Mouse (Mus musculus) ES-E14 (cell line): ENCODE data around the gene Olfr1020. TPM values are rescaled to one million over a fixed set of nuclear protein-coding genes. Genes with fewer than 3 reads are reported as not detected.

Experiments
- DNase-seq: peaks from one replicate; pipeline ENCODE4 v3.0.0-alpha.2; 2013; ENCODE audit warnings: low read depth, low spot score
- H3K27ac ChIP-seq: 2 replicates; pipeline ENCODE4 v1.5.1; 2012; ENCODE audit warnings: low read depth, mild to moderate bottlenecking, low read length, moderate library complexity, mixed read lengths; ENCODE audit not compliant: poor library complexity, insufficient read depth, severe bottlenecking
- H3K36me3 ChIP-seq: 2 replicates; pipeline ENCODE4 v1.6.1; 2012; ENCODE audit warnings: mild to moderate bottlenecking, low read length, moderate library complexity, mixed read lengths; ENCODE audit not compliant: control insufficient read depth, poor library complexity, insufficient read depth, severe bottlenecking
- H3K4me1 ChIP-seq, 2 experiments: fragments of 150-350 bp in 1 of 2; sonication (generic) in 1 of 2; 2 replicates each; pipeline ENCODE4 v1.6.1; 2012; ENCODE audit warnings: low read length in 2 of 2, mild to moderate bottlenecking in 1 of 2, mixed read lengths in 1 of 2; ENCODE audit not compliant: control insufficient read depth in 2 of 2, insufficient read depth in 2 of 2, poor library complexity in 1 of 2
- H3K4me3 ChIP-seq, 2 experiments: fragments of 150-350 bp in 1 of 2; sonication (generic) in 1 of 2; 2 replicates each; pipeline ENCODE4 v1.5.1; 2012; ENCODE audit warnings: low read length in 2 of 2, low read depth in 1 of 2, mild to moderate bottlenecking in 1 of 2, mixed read lengths in 1 of 2; ENCODE audit not compliant: insufficient read depth in 1 of 2, poor library complexity in 1 of 2, severe bottlenecking in 1 of 2
- H3K9ac ChIP-seq: 2 replicates; pipeline ENCODE4 v1.6.1; 2012; ENCODE audit warnings: low read depth, mild to moderate bottlenecking, low read length, mixed read lengths; ENCODE audit not compliant: poor library complexity, insufficient read depth, severe bottlenecking
- H3K9me3 ChIP-seq: fragments of 150-350 bp; sonication (generic); 2 replicates; pipeline ENCODE4 v1.6.1; 2012; ENCODE audit warnings: low read depth, mild to moderate bottlenecking, low read length; ENCODE audit not compliant: control insufficient read depth, insufficient read depth
- CHD2 ChIP-seq: IDR thresholded peaks from 2 replicates; pipeline ENCODE4 v1.6.1; 2014; ENCODE audit warnings: mild to moderate bottlenecking, low read depth, low read length, inconsistent platforms
- HCFC1 ChIP-seq: IDR thresholded peaks from 2 replicates; pipeline ENCODE4 v1.6.1; 2012; ENCODE audit warnings: low read length, inconsistent platforms, borderline replicate concordance; ENCODE audit not compliant: insufficient read depth
- MAFK ChIP-seq: IDR thresholded peaks from 2 replicates; pipeline ENCODE4 v1.6.1; 2014; ENCODE audit warnings: mild to moderate bottlenecking, low read depth, low read length, inconsistent platforms; ENCODE audit not compliant: insufficient read depth
- ZC3H11A ChIP-seq: IDR thresholded peaks from 2 replicates; pipeline ENCODE4 v1.6.1; 2012; ENCODE audit warnings: low read depth, mild to moderate bottlenecking, inconsistent platforms, low read length, borderline replicate concordance
- ZNF384 ChIP-seq: IDR thresholded peaks from 2 replicates; pipeline ENCODE4 v1.6.1; 2012; ENCODE audit warnings: low read depth, low read length, inconsistent platforms
- in situ Hi-C, 2 experiments: fragments of 600-800 bp; cut with MboI; formaldehyde crosslinking; loops; one replicate each; pipeline ENCODE4 v1.15.1; 2025; ENCODE audit warnings: low sequenced_read_pairs in 2 of 2, inconsistent platforms in 1 of 2; ENCODE audit not compliant: unreplicated experiment in 2 of 2
- total RNA-seq: library from RNA; depleted of rRNA; stranded (reverse); fragments of 300-350 nt; gene quantifications from 2 replicates; pipeline ENCODE4 v1.2.3, GENCODE M21; 2012; rRNA removed

Gene Olfr1020
- total RNA-seq, 1 experiment, result not detected

- Histone ChIP-seq H3K4me1 (no peaks in the 10 kb centered on the region), H3K9me3 (no peaks in the 10 kb centered on the region), H3K9ac (no peak within 1 kb of the TSS), H3K36me3 (no peaks in the 10 kb centered on the region), H3K4me3 (no peak within 1 kb of the TSS), H3K27ac (no peak within 1 kb of the TSS)
- TF ChIP-seq CHD2, result no peak
- TF ChIP-seq MAFK, result no peak
- TF ChIP-seq ZC3H11A, result no peak
- TF ChIP-seq ZNF384, result no peak
- no peak for TF ChIP-seq HCFC1
- in situ Hi-C loops, result no loop called here
- no peak for DNase-seq
Measured at GRCm38 (mm10) chr2:85868294-85868693, 21.5 kb downstream of the Olfr1020 start, which contains the start of gene Olfr1022. Gene Olfr1022 (plus strand): TSS chr2:85868594.

- Histone ChIP-seq H3K4me3 (no peak within 1 kb of the TSS), H3K36me3 (no peaks in the 10 kb centered on the region), H3K9ac (no peak within 1 kb of the TSS), H3K4me1 (no peaks in the 10 kb centered on the region), H3K27ac (no peak within 1 kb of the TSS), H3K9me3 (no peaks in the 10 kb centered on the region)
- no peak for DNase-seq
- TF ChIP-seq ZC3H11A, result no peak
- no peak for TF ChIP-seq CHD2
- TF ChIP-seq ZNF384, result no peak
- TF ChIP-seq MAFK, result no peak
- no peak for TF ChIP-seq HCFC1
- in situ Hi-C loops, result no loop called here
Measured at GRCm38 (mm10) chr2:85885340-85885739, 38.5 kb downstream of the Olfr1020 start, which contains the start of gene Olfr1023. Gene Olfr1023 (plus strand): TSS chr2:85885640.

Other genes with a start within 250 kb of the Olfr1020 start
- gene Olfr1000, start 235.1 kb upstream of the Olfr1020 start, total RNA-seq, result not detected in 2 replicates
- gene Olfr1002, start 196.3 kb upstream of the Olfr1020 start, total RNA-seq, result not detected in 2 replicates
- not detected in 2 replicates for gene Olfr154, start 182.6 kb upstream of the Olfr1020 start, total RNA-seq
- not detected in 2 replicates for gene Olfr1006, start 168.3 kb upstream of the Olfr1020 start, total RNA-seq
- not detected in 2 replicates for gene Olfr1008, start 157.6 kb upstream of the Olfr1020 start, total RNA-seq
- gene Olfr1009, start 131.6 kb upstream of the Olfr1020 start, total RNA-seq, result not detected in 2 replicates
- gene Olfr1012, start 84.3 kb upstream of the Olfr1020 start, total RNA-seq, result not detected in 2 replicates
- not detected in 2 replicates for gene Olfr1013, start 79.9 kb upstream of the Olfr1020 start, total RNA-seq
- not detected in 2 replicates for gene Olfr1014, start 74.3 kb upstream of the Olfr1020 start, total RNA-seq
- not detected in 2 replicates for gene Olfr1015, start 65.0 kb upstream of the Olfr1020 start, total RNA-seq
- not detected in 2 replicates for gene Olfr1016, start 44.5 kb upstream of the Olfr1020 start, total RNA-seq
- not detected in 2 replicates for gene Olfr1018, start 28.6 kb upstream of the Olfr1020 start, total RNA-seq
- gene Olfr1019, start 1.5 kb upstream of the Olfr1020 start, total RNA-seq, result not detected in 2 replicates
- gene Olfr1022, start 21.6 kb downstream of the Olfr1020 start, total RNA-seq, result not detected in 2 replicates
- gene Olfr1023, start 38.6 kb downstream of the Olfr1020 start, total RNA-seq, result not detected in 2 replicates
- not detected in 2 replicates for gene Olfr1024, start 58.0 kb downstream of the Olfr1020 start, total RNA-seq
- gene Olfr1025-ps1, start 68.2 kb downstream of the Olfr1020 start, total RNA-seq, result not detected in 2 replicates
- not detected in 2 replicates for gene Olfr1026, start 74.5 kb downstream of the Olfr1020 start, total RNA-seq
- not detected in 2 replicates for gene Olfr1028, start 103.4 kb downstream of the Olfr1020 start, total RNA-seq
- gene Olfr1029, start 126.9 kb downstream of the Olfr1020 start, total RNA-seq, result not detected in 2 replicates
- not detected in 2 replicates for gene Olfr1030, start 132.2 kb downstream of the Olfr1020 start, total RNA-seq
- not detected in 2 replicates for gene Olfr1031, start 143.3 kb downstream of the Olfr1020 start, total RNA-seq
- gene Olfr1032, start 158.5 kb downstream of the Olfr1020 start, total RNA-seq, result not detected in 2 replicates
- not detected in 2 replicates for gene Olfr1033, start 173.6 kb downstream of the Olfr1020 start, total RNA-seq
- not detected in 2 replicates for gene Olfr1034, start 198.8 kb downstream of the Olfr1020 start, total RNA-seq
- gene Olfr1036, start 227.0 kb downstream of the Olfr1020 start, total RNA-seq, result not detected in 2 replicates
- not detected in 2 replicates for gene Olfr1037, start 240.4 kb downstream of the Olfr1020 start, total RNA-seq